Mouse (Mus musculus): Measurements from ENCODE around the gene Hcn2.

The Hcn2 gene

GRCm38 (mm10) chr10:79707759-79708158 is 8.7 kb upstream of the Hcn2 start:
- DNase-seq (ENCODE audit: low read depth, low spot score) = no peak

GRCm38 (mm10) chr10:79708668-79709067 is 7.8 kb upstream of the Hcn2 start:
- DNase-seq (ENCODE audit: low read depth, low spot score) = no peak

DNA sequence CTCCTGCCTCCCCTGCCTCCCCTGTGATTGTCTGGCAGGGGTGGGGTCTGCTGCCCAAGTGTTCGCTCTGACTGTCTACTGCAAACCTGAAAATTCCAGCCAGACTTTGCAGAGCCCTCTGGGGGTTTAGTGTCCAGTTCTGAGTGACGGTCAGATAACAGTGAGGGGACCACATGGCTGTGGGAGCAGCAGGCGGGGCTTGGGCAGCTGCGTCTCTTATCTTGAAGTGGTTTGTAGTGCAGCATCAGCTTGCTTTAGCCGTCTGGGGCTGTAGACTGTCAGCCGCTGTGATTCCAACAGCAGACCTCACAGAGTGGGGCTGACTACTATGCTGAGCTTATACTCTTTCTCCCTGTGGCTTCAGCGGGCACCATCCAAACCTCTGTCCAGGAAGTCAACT is 7.1 kb upstream of the Hcn2 start:
- DNase-seq (ENCODE audit: low read depth, low spot score) = no peak

- DNase-seq (ENCODE audit: low read depth, low spot score) = no peak
Measured at GRCm38 (mm10) chr10:79712029-79712428, 4.4 kb upstream of the Hcn2 start.

DNA sequence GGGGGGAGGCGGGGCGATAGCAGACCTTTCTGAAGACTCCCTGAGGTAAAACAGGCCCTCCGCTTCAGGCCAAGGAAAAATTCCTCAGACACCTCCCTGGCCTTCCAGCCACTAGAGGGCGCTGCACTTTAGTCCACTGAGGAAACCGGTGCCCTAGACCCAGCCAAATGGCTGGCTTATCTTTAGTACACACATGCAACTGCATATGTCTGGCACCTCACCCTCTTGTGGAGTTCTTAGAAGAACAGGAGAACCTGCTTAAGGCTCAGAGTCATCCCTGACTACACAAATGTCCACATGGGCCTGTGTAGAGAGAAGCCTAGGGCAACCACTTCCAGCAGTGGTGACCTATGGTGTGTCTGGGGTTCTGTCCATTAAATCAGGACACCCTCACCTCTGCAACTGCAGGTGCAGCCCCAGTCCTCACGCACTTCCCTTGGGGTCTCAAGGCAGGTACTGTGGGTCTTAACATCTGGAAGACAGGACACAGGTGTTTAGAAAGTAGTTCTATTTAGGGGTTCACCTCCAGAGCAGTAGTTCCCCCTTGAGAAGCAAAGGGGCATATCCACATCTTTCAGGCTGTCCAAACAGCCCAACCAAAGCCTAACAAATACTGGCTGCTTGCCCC is 3.8 kb upstream of the Hcn2 start:
- DNase-seq (ENCODE audit: low read depth, low spot score) = peak; percentile 84

- no peak for DNase-seq (ENCODE audit: low read depth, low spot score)
Measured at GRCm38 (mm10) chr10:79713163-79713562, 3.3 kb upstream of the Hcn2 start.

DNA sequence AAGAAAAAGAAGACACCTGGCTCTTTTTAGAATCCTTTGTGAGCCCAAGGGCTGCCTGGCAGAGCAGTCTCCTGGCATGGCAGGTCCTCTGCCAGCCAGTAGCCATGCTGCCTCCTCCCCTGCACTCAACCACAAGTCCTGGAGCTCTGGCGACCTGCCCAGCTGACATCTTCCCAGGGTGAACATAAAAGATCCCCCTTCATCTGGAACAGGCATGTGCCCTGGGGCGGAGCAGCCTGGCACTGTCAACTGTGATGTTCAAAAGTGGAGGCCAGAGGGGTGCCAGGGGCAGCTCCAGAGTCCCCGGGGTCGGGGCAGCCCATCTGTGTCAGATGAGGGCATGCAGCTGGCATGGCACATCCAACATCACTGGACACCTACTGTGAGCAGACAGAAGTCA is 1.4 kb upstream of the Hcn2 start:
- no peak for DNase-seq (ENCODE audit: low read depth, low spot score)

DNA sequence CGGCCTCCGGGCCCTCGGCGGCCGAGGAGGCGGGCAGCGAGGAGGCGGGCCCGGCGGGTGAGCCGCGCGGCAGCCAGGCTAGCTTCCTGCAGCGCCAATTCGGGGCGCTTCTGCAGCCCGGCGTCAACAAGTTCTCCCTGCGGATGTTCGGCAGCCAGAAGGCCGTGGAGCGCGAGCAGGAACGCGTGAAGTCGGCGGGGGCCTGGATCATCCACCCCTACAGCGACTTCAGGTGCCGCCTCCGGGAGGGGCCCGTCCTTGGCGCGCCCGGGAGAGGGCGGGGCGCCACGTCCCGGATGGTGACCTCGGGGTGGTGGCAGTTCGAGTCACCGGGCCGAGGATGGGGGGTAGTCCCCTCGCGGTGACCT is 538 bp downstream of the Hcn2 start:
- DNase-seq (ENCODE audit: low read depth, low spot score) = no peak

DNA sequence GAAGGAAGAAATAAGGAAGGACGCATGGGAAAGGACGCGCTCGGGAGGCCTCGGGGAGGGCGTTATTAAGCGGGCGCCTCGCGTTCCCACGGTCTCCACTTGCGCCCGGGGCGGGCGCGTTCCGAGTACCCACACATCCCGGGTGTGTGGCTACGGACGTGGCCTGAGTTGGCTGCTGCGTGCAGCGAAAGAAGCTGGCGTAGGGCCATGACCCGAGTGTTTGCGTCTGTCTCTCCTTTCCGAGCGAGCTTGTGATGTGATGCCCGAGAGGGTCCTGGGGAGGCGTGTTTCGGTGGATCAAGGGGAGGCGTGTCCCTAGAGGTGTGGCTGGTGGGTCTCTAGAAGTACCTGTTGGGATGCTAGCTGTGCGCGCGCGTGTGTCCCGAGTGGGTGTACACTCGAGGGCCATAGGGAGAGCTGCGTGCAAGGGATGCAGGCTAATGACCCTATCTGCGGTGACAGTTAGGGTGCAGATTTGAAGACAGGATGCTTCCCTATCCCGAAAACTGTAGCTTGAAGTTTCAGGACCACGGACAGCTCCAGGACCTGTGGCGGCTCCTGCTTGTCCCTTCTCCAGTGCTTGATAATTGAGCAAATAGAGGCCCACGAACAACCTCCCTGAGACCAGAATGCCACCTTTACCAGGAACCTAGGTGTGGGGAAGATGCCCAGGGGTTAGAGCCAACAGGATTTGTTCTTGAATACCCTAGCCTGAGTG is 1.4 kb downstream of the Hcn2 start:
- DNase-seq (ENCODE audit: low read depth, low spot score) = peak; percentile 90

GRCm38 (mm10) chr10:79721089-79721488 is 4.7 kb downstream of the Hcn2 start:
- DNase-seq (ENCODE audit: low read depth, low spot score) = no peak

- DNase-seq (ENCODE audit: low read depth, low spot score) = no peak
Measured at GRCm38 (mm10) chr10:79723047-79723446, 6.6 kb downstream of the Hcn2 start.

GRCm38 (mm10) chr10:79723692-79724091 is 7.3 kb downstream of the Hcn2 start:
- DNase-seq (ENCODE audit: low read depth, low spot score) = no peak

DNA sequence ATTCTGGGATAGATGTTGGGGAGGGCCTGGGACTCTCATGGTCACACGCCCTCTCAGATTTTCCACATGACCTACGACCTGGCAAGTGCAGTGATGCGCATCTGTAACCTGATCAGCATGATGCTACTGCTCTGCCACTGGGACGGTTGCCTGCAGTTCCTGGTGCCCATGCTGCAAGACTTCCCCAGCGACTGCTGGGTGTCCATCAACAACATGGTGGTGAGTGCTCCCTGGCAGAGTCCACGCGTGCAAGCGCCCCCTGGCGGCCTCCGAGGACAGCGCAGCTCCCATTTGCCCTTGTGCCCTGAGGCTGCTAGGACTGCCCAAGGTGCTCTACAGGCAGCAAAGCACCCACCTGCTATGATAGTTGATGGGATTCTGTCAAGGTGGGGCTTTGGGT is 9.7 kb downstream of the Hcn2 start:
- DNase-seq (ENCODE audit: low read depth, low spot score) = peak; percentile 28

GRCm38 (mm10) chr10:79728323-79729249 is 12.2 kb downstream of the Hcn2 start:
- no peak for DNase-seq (ENCODE audit: low read depth, low spot score)

DNA sequence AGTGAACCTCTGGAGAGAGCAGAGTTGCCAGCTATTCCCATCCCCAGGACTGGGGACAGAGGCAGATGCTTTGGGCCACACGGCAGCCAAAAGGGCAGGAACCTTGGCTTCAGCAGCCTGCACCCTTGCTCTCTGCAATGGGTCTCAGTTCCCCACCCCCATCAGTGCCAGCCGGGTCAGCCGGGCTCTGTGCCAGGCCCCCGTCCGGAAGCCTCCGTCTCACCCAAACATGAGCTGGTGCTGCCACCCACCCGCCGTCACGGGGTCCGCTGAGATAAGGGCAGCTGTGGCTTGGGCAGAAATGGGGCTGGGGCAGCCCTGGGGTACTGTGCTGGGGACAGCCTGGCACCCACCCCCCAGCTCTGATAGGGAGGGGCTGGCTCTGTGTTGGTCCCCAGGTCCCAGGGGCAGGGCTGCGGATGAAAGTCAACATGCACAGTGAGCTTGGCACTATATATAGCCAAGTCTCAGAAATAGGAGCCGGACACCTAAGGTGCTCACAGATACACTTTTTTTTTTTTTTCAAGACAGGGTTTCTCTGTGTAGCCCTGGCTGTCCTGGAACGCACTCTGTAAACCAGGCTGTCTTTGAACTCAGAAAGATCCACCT is 13.0 kb downstream of the Hcn2 start:
- DNase-seq (ENCODE audit: low read depth, low spot score) = no peak

- DNase-seq (ENCODE audit: low read depth, low spot score) = no peak
Measured at GRCm38 (mm10) chr10:79732500-79732899, 16.1 kb downstream of the Hcn2 start.

DNA sequence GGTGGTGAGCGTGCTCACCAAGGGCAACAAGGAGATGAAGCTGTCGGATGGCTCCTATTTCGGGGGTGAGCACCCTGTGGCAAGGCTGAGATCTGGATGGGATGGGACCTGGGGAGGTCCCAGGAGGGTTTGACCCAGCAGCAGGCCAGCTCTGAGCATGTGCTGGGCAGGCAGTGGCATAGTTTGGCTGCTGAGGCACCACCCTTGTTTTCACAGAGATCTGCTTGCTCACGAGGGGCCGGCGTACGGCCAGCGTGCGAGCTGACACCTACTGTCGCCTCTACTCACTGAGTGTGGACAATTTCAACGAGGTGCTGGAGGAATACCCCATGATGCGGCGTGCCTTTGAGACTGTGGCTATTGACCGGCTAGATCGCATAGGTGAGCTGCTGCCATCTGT is 17.4 kb downstream of the Hcn2 start:
- DNase-seq (ENCODE audit: low read depth, low spot score) = no peak

DNA sequence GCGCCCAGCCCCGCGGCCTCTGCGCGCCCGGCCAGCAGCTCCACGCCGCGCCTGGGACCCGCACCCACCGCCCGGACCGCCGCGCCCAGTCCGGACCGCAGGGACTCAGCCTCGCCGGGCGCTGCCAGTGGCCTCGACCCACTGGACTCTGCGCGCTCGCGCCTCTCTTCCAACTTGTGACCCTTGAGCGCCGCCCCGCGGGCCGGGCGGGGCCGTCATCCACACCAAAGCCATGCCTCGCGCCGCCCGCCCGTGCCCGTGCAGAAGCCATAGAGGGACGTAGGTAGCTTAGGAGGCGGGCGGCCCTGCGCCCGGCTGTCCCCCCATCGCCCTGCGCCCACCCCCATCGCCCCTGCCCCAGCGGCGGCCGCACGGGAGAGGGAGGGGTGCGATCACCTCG is 18.9 kb downstream of the Hcn2 start:
- DNase-seq (ENCODE audit: low read depth, low spot score) = no peak

DNA sequence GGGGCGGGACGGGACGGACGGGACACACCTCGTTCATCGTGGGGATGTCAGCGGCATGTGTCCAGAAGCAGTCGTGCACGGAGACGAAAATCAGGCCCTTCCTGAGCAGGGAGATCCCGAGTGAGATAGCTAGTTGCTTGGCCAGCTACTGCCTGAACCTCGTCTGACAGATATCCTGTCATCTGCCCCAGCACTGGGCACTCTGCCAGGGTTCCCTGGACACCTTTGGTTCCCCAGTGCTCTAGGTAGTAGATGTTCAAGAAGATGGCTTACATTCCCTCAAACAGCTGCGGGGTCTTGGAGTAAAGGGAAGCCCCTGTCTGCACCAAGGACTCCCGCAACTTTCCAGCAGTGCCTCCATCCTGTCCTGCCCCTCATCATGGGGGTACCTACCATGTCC is 20.3 kb downstream of the Hcn2 start:
- no peak for DNase-seq (ENCODE audit: low read depth, low spot score)

DNA sequence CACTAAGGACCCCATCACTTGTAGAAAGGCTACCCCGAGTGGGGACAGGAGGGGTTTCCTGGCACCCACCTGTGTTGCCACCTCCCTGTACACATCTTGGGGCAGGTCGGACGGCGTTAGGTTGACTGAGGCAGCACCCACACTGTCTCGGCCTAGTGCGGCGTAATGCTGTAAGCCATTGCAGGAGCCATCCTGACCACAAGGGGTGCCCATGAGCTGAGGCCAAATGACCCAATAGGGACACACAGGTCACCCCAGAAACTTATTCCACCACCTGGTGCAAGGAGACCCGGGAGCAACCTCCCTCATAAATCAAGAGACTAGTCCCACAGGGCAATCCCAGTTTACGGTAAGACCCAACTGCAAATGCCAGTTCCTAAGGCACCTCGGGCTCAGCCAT is 21.8 kb downstream of the Hcn2 start:
- DNase-seq (ENCODE audit: low read depth, low spot score) = no peak

DNA sequence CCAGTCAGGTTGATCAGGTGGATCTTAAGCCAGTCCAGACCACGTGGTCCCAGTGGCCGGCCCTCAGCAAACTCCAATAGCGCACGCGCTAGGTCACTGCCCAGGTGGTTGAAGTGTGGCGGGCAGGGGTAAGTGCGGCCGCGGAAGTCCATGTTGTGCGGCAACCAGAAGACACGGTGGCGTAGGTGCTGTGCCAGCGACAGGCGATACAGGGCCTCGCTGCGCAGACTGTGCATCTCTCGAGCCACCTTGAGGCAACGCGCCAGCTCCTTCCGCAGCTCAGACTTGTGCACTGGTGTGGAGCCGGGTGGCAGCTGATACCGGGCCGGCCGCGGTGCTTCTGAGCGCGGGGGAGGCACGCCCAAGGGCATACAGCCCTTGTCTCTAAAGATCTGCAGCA is 22.8 kb downstream of the Hcn2 start:
- no peak for DNase-seq (ENCODE audit: low read depth, low spot score)

DNA sequence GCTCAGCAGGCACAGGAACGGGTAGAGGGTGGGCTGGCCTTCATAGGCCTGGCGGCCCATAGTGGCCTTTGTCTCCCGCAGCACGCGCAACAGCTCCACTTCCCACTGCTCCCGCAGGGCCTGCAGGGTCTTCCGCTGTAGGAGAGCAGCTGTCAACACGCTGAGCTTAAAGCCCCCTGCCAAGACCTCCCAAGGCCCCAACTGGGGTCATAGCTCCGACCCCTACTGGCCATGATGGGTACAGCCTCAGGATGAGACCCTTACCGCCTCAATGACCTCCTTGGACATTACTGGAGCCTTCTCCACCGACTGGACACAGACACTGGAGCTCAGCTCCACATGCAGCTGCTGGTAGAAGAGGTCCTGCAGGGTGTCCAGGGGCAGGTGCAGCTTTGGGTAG is 24.4 kb downstream of the Hcn2 start:
- DNase-seq (ENCODE audit: low read depth, low spot score) = no peak

Data from mesoderm, embryonic 11.5 days (tissue).